Mouse (Mus musculus): ENCODE measurements at regions not wholly inside any gene's neighbourhood (a gene's known extent, or its start where the extent isn't known, plus 50 kb on each side); places are given as distances from the start of the nearest gene placed in this dataset.

DNA sequence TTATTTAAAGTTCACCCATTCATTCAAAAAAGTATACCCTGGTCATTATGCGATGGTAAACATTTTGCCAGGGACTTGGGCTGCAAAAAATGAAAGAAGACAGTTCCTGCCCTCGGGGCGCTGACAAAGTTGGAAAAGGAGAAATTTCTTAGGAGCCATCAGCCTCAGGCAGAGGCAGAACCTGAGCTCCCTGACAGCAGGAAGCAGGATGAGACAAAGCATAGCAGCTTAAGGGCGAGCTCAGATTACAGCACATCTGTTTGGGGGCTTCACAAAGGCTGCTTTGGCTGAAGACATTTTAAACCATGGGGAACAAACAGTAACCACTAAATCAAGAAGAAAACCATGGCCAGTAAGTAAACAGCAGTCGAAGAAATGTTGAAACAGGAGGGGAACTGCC lies 75.5 kb downstream of the 1700080O16Rik start:
- TF ChIP-seq CTCF (IDR thresholded peaks at IDR 0.05; ENCODE audit: borderline replicate concordance, control insufficient read depth, extremely low read depth, insufficient read depth, low read length, poor library complexity) = no peak
- no peak for TF ChIP-seq POLR2A (IDR thresholded peaks at IDR 0.05; ENCODE audit: control insufficient read depth, extremely low read depth, insufficient read depth, low read length, poor library complexity)
